Mouse (Mus musculus) lung, embryonic 14.5 days (tissue): ENCODE measurements around the gene Bloc1s4. TPM values are rescaled to one million over a fixed set of nuclear protein-coding genes. Genes with fewer than 3 reads are reported as not detected.
A peak's percentile ranks its signal among the peaks of the same experiment; 100 is the strongest.

Experiments used
- ATAC-seq: fragments of 200-750 bp; cut with Nextera tagmentation; 2 replicates; pipeline ENCODE4 v1.8.0; 2017; ENCODE audit warnings: mild to moderate bottlenecking, moderate TSS enrichment, moderate library complexity; ENCODE audit not compliant: insufficient read depth
- DNase-seq: peaks from one replicate; pipeline ENCODE4 v3.0.0-alpha.2; 2015
- H3K27ac ChIP-seq: fragments of 300-500 bp; sonication (generic); 2 replicates; pipeline ENCODE4 v1.5.1; 2014; ENCODE audit warnings: low read depth, mild to moderate bottlenecking, moderate library complexity
- H3K27me3 ChIP-seq: fragments of 300-500 bp; sonication (generic); 2 replicates; pipeline ENCODE4 v1.6.1; 2014; ENCODE audit warnings: low read length, control low read depth; ENCODE audit not compliant: insufficient read depth
- H3K36me3 ChIP-seq: fragments of 300-500 bp; sonication (generic); 2 replicates; pipeline ENCODE4 v1.6.1; 2014; ENCODE audit warnings: control low read depth; ENCODE audit not compliant: insufficient read depth
- H3K4me1 ChIP-seq: fragments of 300-500 bp; sonication (generic); 2 replicates; pipeline ENCODE4 v1.6.1; 2014; ENCODE audit warnings: antibody characterized with exemption, control low read depth; ENCODE audit not compliant: insufficient read depth
- H3K4me2 ChIP-seq: fragments of 300-500 bp; sonication (generic); 2 replicates; pipeline ENCODE4 v1.6.1; 2014; ENCODE audit warnings: mild to moderate bottlenecking
- H3K4me3 ChIP-seq: fragments of 300-500 bp; sonication (generic); 2 replicates; pipeline ENCODE4 v1.5.1; 2014; ENCODE audit warnings: low read depth, low read length
- H3K9ac ChIP-seq: fragments of 300-500 bp; sonication (generic); 2 replicates; pipeline ENCODE4 v1.6.1; 2014
- H3K9me3 ChIP-seq: fragments of 300-500 bp; sonication (generic); 2 replicates; pipeline ENCODE4 v1.6.1; 2016; ENCODE audit warnings: low read depth, low read length, control low read depth
- CTCF ChIP-seq: IDR thresholded peaks from 2 replicates; pipeline ENCODE4 v1.5.1; 2016; ENCODE audit warnings: antibody characterized with exemption, low read depth
- WGBS: fragments of 180-500 bp; shearing (Covaris S2); extraction: QIAGEN DNeasy Blood & Tissue Kit; methylation state at CpG from one replicate; pipeline ENCODE4 v1.1.7; 2014; 5-methylcytosine and 5-hydroxymethylcytosine counted together
- polyA plus RNA-seq: library from polyadenylated mRNA; unstranded; fragments of >200 nt; fragmentation: Nextera tagmentation; extraction: Ambion mirVana; gene quantifications from 2 replicates; pipeline ENCODE4 v1.2.1, GENCODE M21; 2014

Gene Bloc1s4
- polyA plus RNA-seq, 1 experiment from 2014 or later, result 23.2 TPM

DNA sequence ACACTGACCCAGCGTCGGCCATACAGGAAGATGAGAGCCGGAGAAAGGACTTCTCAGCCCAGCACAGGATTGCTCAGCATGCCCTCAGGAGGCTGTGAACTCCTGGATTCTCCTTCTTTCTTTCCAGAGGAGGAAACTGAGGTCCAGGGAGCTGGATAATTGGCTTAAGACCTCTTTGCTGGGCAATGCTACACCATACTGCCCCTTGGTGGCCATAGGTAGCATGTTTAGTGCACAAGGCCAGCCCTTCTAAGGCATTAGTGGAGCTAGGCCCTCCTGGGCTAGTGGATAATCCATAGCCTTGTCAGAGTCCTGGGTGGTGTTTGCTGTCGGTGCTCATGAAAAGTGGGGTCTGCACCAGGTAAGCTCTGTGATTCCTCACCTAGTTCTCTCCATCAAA lies 8.6 kb downstream of the Bloc1s4 start:
- ATAC-seq (no peak), DNase-seq (peak; percentile 58)
- Histone ChIP-seq H3K4me2 (no peak overlapping the region), H3K36me3 (no peaks in the 10 kb centered on the region), H3K9me3 (no peaks in the 10 kb centered on the region), H3K4me3 (no peak overlapping the region), H3K27ac (no peak overlapping the region), H3K9ac (no peak overlapping the region), H3K27me3 (no peaks in the 10 kb centered on the region), H3K4me1 (no peaks in the 10 kb centered on the region)
- peak; percentile 69 for TF ChIP-seq CTCF
- 53% methylated on average over 4 of the region's 4 CpGs for WGBS

DNA sequence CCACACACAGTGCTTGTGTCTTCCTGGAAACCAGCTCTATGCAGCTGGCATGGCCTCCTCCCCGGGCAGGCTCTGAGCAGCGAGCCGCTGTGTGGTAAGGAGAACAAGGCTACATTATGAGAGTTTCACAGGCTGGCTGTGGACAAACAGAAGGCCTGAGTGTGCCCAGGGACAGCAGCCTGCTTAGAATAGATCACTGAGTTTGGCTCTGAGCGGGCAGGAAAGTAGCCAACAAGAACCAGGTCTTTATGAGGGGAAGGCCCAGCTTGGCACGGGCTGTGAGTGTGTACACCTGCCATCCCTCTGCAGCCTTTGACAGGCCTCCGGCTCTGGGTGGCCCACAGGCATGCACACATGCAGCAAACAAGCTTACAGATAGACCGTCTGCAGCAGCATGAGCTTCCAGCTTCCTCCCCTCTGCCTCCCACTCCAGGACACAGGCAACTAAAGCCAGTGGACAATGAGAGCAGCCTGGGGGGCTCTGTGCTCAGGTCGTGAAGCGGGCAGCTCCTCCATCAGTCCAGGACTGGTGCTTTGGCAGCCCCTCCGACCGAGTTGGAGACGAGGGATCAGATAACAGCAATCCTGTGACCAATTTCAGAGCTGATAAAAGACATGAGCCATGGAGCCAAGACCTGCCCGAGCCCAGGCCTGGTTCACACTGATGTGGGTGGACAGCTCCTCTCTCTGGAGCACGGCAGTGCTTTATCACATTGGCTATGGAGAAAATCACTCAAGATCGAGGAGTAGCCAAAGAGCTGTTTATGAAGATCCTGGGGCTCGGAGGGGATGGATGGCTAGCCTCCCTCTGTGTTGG lies 9.4 kb downstream of the Bloc1s4 start:
- H3K4me2 ChIP-seq, result no peak overlapping the region
- no peak overlapping the region for H3K27ac ChIP-seq
- no peak overlapping the region for H3K9ac ChIP-seq
- H3K9me3 ChIP-seq, result no peaks in the 10 kb centered on the region
- TF ChIP-seq CTCF, result no peak
- no peak for ATAC-seq
- no peak for DNase-seq
- H3K27me3 ChIP-seq, result no peaks in the 10 kb centered on the region
- no peaks in the 10 kb centered on the region for H3K4me1 ChIP-seq
- 40% methylated on average over 16 of the region's 16 CpGs for WGBS
- H3K36me3 ChIP-seq, result no peaks in the 10 kb centered on the region
- no peak overlapping the region for H3K4me3 ChIP-seq

DNA sequence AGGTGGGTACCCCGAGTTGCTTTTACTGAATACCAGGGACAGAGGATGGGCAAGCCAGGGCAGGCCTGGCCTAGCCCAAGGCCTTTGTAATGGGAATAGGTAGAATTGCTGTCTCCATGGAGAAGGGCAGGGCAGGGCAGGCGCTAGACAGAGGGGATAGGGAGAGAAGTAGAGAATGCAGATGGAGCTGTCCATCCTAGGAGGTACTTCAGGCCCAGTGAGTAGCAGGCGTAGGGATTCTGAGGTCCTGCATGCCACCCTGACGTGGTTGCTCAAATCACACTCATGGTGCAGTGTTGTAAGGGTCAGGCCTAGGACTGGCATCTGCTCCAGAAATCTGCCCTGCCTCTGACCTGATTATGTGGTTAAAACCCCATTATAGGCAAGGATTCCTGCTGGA lies 10.7 kb downstream of the Bloc1s4 start:
- DNase-seq (no peak), ATAC-seq (no peak)
- Histone ChIP-seq H3K9me3 (no peaks in the 10 kb centered on the region), H3K36me3 (no peaks in the 10 kb centered on the region), H3K4me1 (no peaks in the 10 kb centered on the region), H3K27ac (no peak overlapping the region), H3K4me2 (no peak overlapping the region), H3K9ac (no peak overlapping the region), H3K4me3 (no peak overlapping the region), H3K27me3 (no peaks in the 10 kb centered on the region; the same call in 1 of the 2 replicates)
- no peak for TF ChIP-seq CTCF
- 60% methylated on average over 4 of the region's 4 CpGs for WGBS

DNA sequence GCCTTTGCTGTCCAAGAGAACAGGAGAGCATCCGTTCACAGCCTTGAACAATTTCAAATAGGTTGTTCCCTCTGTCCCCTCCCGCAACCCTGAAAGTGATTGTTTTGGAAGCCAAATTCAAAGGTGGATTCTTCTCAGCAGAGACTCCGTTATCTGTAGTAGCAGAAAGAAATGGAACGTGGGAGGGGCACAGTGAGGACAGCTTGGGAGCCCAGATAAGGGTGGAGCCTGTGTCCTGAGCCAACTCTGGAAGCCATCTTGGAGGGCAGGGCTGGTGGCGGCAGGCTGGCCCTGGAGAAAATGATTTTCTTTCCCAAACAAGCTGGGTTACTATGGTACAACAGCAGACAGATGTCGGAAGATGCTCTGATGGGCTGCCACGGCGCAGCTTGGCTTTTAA lies 12.4 kb downstream of the Bloc1s4 start:
- Histone ChIP-seq H3K4me2 (peak overlapping the region; percentile 23; the same call in 1 of the 2 replicates), H3K27ac (no peak overlapping the region), H3K4me3 (no peak overlapping the region), H3K27me3 (no peaks in the 10 kb centered on the region; the same call in 1 of the 2 replicates), H3K9ac (no peak overlapping the region), H3K36me3 (no peaks in the 10 kb centered on the region), H3K4me1 (no peaks in the 10 kb centered on the region), H3K9me3 (no peaks in the 10 kb centered on the region)
- no peak for DNase-seq
- WGBS, result 66% methylated on average over 8 of the region's 8 CpGs
- no peak for ATAC-seq
- TF ChIP-seq CTCF, result no peak

DNA sequence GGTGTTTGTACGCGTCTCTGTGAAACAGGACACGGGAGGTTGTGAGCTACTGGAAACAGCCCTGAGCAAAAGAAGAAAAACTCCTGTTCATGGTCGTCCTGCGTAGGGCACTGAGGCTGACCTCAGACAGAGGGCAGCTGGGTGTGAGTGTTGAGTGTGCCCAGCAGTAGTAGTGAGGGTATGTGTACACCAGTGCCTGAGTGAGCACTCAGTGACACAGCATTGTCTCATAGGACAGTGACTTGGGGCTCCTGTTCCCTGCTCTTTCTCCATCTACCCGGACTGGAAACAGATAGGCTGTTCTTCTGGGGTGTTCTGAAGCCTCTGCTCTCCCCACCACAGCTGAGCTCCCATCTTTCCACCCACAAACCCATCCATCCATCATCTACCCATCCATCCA lies 13.3 kb downstream of the Bloc1s4 start:
- no peak for TF ChIP-seq CTCF
- Histone ChIP-seq H3K4me3 (no peak overlapping the region), H3K4me2 (no peak overlapping the region), H3K36me3 (no peaks in the 10 kb centered on the region), H3K27me3 (no peaks in the 10 kb centered on the region; the same call in 1 of the 2 replicates), H3K9ac (no peak overlapping the region), H3K9me3 (no peaks in the 10 kb centered on the region), H3K27ac (no peak overlapping the region), H3K4me1 (no peaks in the 10 kb centered on the region)
- ATAC-seq (no peak), DNase-seq (no peak)
- WGBS, result 77% methylated on average over 6 of the region's 6 CpGs

DNA sequence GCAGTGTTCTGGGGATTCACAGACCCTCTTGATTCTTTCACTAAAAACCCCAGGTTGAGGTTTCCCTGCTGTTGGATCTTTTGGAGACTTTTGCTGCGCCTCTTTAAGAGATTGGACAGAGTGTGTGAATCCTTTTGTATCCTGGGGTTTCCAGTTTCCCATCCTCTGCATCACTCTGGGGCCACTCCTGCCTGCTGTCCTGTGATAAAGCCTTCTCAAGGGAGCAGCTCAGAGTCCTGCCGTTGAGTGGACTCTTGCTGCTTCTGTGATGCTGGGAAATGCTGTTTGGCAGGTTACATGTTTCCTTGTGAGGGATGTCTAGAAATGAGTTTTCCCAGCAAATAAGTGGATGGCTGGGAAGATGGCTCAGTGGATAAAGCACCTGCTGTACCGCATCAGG lies 15.0 kb downstream of the Bloc1s4 start:
- TF ChIP-seq CTCF, result no peak
- Histone ChIP-seq H3K4me3 (no peak overlapping the region), H3K4me1 (no peaks in the 10 kb centered on the region), H3K27ac (no peak overlapping the region), H3K36me3 (no peaks in the 10 kb centered on the region), H3K9me3 (no peaks in the 10 kb centered on the region), H3K9ac (no peak overlapping the region), H3K4me2 (no peak overlapping the region), H3K27me3 (no peaks in the 10 kb centered on the region; the same call in 1 of the 2 replicates)
- ATAC-seq, result no peak
- DNase-seq, result no peak
- WGBS, result 54% methylated on average over 3 of the region's 3 CpGs

DNA sequence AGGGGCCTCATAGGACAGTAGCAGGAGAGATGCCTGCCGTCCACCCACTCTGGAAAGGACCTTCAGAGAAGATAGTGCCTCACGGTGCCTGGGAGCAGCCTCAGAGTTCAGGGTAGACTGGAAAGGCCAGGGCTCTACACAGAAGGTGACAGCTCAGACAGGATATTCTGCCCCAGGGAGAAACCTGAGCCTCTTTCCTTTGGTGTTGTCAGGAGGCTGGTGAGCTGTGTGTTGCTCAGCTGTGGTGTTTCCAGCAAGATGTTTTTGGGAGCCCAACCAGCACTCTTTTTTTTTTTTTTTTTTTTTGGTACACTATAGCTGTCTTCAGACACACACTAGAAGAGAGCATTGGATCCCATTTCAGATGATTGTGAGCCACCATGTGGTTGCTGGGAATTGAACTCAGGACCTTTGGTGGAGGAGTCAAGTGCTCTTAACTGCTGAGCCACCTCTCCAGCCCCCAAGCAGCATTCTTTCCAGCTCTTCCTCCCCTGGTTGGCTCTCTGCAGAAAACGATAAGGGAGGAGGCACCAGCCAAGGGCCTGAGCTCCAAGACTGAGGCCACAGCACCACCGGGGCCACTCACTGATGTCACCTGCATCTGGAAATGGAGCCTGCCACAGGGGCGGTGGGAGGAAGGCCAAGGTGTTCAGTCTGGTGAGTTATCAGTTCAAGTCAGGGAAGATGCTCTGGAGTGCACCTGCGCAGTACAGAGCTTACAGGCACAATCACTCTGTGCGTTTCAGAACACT lies 16.4 kb downstream of the Bloc1s4 start:
- Histone ChIP-seq H3K4me2 (no peak overlapping the region), H3K36me3 (no peaks in the 10 kb centered on the region), H3K9me3 (no peaks in the 10 kb centered on the region), H3K27me3 (no peaks in the 10 kb centered on the region; the same call in 1 of the 2 replicates), H3K4me3 (no peak overlapping the region), H3K4me1 (no peaks in the 10 kb centered on the region), H3K9ac (no peak overlapping the region), H3K27ac (no peak overlapping the region)
- no peak for TF ChIP-seq CTCF
- ATAC-seq (no peak), DNase-seq (no peak)
- WGBS, result 62% methylated on average over 7 of the region's 7 CpGs
